Mouse (Mus musculus) macrophage (primary cell): ENCODE measurements around the gene Xiap. TPM values are rescaled to one million over a fixed set of nuclear protein-coding genes. Genes with fewer than 3 reads are reported as not detected.

ENCODE experiments used
- H3K27ac ChIP-seq: fragments of 350-480 bp; formaldehyde crosslinking; 2 replicates; pipeline ENCODE4 v1.9.0; 2021
- H3K36me3 ChIP-seq: fragments of 350-480 bp; formaldehyde crosslinking; 2 replicates; pipeline ENCODE4 v1.9.0; 2021; ENCODE audit errors: inconsistent target
- H3K4me3 ChIP-seq: fragments of 350-480 bp; formaldehyde crosslinking; 2 replicates; pipeline ENCODE4 v1.9.0; 2021; ENCODE audit errors: inconsistent target
- H3K79me2 ChIP-seq: fragments of 350-480 bp; formaldehyde crosslinking; 2 replicates; pipeline ENCODE4 v1.9.0; 2021; ENCODE audit errors: inconsistent target
- WGBS: methylation state at CpG from one replicate; pipeline ENCODE4 v1.1.7; 2026; ENCODE audit warnings: inconsistent platforms; ENCODE audit not compliant: missing documents; 5-methylcytosine and 5-hydroxymethylcytosine counted together
- polyA plus RNA-seq: library from polyadenylated mRNA; stranded (reverse); fragments of 250-400 nt; gene quantifications from 3 replicates; pipeline ENCODE4 v1.2.4, GENCODE M21; 2018; ENCODE audit warnings: inconsistent platforms

Xiap gene
- polyA plus RNA-seq, 1 experiment from 2014 or later: 34.2 TPM

DNA sequence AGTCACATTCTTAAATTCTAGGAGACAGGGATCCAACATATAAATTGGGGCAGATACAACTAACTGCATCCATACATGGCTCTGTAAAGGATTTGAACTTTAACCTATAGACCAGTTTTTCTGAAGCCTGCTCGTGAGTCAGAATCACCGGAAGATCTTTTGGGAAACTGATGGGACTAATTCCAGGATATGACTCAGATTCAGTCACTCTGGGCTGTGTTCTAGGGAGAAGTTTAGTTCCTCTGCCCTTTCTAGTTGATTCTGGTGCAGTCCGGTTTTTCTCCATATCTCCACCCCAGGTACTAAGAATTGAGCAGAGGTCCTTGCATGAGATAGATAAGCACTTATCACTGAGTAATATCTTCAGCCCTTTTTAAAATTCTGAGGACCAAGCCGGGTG lies 1.6 kb upstream of the Xiap start:
- peak overlapping the region; percentile 45 for H3K27ac ChIP-seq
- no peaks in the 10 kb centered on the region for H3K79me2 ChIP-seq
- WGBS: 71% methylated on average over 4 of the region's 4 CpGs
- no peak overlapping the region for H3K4me3 ChIP-seq
- H3K36me3 ChIP-seq: no peaks in the 10 kb centered on the region

DNA sequence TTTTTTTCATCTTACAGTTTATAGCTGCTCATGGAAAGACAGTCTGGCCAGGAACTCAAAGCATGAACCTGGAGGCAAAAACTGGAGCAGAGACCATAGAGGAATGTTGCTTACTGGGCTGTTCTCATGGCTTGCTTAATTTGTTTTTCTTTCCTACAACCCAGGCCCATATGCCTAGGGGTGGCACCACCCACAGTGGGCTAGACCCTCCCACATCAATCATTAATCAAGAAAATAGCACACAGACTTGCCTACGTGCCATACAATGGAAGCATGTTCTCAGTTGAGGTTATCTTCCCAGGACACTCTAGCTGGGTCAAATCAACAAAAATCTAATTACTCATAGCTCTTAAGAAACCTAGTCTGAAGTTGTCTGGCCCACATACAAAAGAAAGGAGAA lies 4.1 kb downstream of the Xiap start:
- H3K79me2 ChIP-seq: no peaks in the 10 kb centered on the region
- no peak overlapping the region for H3K27ac ChIP-seq
- no peaks in the 10 kb centered on the region for H3K36me3 ChIP-seq
- H3K4me3 ChIP-seq: no peak overlapping the region
- WGBS: 71% methylated on average over 1 of the region's 1 CpGs

DNA sequence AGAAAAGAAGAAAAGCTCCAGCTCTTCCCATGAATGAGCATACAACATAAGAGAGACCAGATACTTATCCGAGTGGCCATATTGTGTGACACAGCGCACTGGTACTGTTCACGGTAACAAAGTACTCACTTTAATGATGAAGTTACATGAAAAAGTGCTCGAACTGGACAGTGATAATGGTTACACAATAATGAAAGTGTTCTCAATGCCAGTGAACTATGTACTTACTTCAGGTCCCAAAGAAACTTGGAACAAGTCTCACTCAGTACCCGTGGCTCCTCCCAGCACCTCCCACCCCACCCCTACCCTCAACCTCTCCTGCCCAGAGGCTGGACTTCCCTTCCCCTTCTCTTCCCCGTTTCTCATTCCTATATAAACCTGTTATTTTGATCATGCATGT lies 5.6 kb downstream of the Xiap start:
- no peak overlapping the region for H3K4me3 ChIP-seq
- no peak overlapping the region for H3K27ac ChIP-seq
- 81% methylated on average over 6 of the region's 6 CpGs for WGBS
- peaks cover 5% of the 10 kb centered on the region for H3K79me2 ChIP-seq
- H3K36me3 ChIP-seq: no peaks in the 10 kb centered on the region

DNA sequence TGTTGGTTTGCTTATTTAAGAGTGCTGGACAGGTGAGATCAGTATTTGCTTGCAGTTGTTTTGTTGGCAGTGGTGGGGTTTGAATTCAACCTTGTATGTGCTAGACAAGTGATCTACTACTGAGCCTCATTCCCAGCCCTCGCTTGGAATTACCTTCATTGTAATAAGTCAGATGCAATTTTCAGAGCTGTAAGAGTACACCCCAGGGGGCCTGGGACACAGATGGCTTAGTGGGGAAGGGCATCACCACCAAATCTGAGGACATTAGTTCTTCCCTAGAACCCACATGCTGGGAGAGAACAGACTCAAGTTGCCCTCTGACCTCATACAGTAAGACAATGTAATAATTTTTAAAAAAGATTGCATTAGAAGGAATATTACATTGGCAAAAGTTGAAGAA lies 7.3 kb downstream of the Xiap start:
- peak overlapping the region; percentile 80; the same call in 1 of the 2 replicates for H3K27ac ChIP-seq
- 86% methylated on average over 1 of the region's 1 CpGs for WGBS
- H3K4me3 ChIP-seq: no peak overlapping the region
- H3K79me2 ChIP-seq: peaks cover 21% of the 10 kb centered on the region
- H3K36me3 ChIP-seq: no peaks in the 10 kb centered on the region

DNA sequence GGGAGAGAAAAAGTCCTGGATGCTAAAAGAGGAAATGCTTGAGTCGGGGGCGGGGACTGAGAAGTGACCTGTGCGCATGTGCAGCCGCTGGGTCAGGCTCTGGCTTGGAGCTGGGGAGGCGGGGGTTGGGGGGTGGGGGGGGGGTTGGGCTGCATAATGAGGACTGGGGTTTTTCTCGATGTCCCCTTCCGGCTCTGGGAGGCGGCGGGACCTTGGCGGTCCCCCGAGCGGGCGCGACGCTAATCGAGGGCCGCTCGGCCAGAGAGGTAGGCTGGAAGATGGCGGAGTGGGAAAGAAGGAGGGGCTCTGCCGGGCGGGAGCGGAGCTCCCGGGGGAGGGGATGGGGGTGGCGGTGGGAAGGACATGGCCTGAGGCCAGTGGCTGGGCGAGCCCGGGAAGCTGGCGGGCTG lies 8.3 kb downstream of the Xiap start:
- H3K36me3 ChIP-seq: no peaks in the 10 kb centered on the region
- 19% methylated on average over 15 of the region's 27 CpGs for WGBS
- H3K4me3 ChIP-seq: peak overlapping the region; percentile 26; the same call in 1 of the 2 replicates
- peaks cover 32% of the 10 kb centered on the region for H3K79me2 ChIP-seq
- peak overlapping the region; percentile 80 for H3K27ac ChIP-seq

DNA sequence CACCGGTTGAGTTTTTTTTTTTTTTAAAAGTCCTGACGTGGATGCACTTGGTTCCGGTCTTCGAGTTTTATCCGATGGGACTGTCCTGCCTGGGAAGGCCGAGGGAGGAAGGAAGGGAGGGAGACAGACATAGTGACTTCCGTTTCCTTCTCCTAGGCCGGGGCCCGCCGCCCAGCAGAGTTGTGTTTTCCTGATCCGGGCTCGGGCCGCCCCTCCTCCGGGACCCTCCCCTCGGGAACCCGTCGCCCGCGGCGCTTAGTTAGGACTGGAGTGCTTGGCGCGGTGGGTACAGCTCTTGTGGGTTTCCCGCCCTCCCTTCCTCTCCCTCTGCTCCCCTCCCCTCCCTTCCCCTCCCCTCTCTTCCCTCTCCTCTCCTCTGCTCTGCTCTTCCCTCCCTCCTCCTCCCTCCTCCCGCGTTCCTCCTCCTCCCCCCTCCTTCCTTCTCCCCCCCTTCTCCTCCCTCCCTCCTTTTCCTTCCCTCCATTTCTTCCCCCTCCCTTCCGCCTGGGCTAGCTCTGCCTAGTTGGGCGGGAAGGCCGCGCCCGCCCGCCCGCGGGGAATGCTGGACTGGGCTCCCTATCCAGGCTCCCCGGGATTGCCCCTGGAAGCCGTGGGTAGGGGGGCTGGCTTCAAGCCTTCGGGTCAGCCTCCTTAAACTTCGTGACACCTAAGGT lies 8.9 kb downstream of the Xiap start:
- Histone ChIP-seq H3K27ac (peak overlapping the region; percentile 80), H3K36me3 (no peaks in the 10 kb centered on the region), H3K79me2 (peaks cover 37% of the 10 kb centered on the region), H3K4me3 (peak overlapping the region; percentile 35)
- WGBS: 26% methylated on average over 10 of the region's 37 CpGs

DNA sequence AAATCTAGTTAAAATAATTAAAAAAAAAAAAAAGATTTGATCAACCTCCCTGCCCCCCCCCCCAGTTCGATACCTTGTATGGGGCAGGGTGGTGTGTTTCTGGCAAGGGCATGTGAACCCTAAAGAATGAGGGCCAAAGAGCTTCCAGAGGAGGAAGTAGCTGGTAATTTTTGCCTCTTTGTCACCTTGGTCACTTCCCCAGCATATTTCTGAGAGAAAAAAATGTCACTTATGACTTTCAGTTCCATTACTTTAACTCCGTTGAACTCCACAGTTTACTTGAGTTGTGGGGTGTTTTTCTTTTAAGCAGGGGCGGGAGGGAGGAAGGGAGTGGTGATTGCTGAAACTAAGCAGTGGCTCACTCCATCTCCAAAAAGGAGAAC lies 9.4 kb downstream of the Xiap start:
- Histone ChIP-seq H3K36me3 (no peaks in the 10 kb centered on the region), H3K79me2 (peaks cover 42% of the 10 kb centered on the region), H3K27ac (peak overlapping the region; percentile 80), H3K4me3 (peak overlapping the region; percentile 35)
- 28% methylated on average over 2 of the region's 3 CpGs for WGBS

DNA sequence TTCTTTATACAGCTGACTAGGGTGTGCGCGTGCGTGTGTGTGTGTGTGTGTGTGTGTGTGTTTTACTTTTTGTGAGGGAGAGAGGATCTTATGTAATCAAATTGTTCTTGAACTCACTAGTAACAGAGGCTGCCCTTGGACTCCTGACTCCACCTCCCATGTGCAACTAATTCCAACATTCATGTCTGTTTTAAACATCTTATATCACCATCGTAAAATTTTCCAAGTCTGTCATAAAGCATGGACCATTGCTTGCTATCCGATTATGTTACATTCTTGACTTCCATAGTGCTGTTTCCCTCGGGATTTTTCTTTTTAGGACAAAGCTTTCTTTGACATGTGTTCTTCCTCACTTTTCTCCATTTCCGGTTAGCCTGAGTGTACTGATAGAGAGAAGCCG lies 28.3 kb downstream of the Xiap start:
- H3K27ac ChIP-seq: no peak overlapping the region
- H3K4me3 ChIP-seq: no peak overlapping the region
- H3K36me3 ChIP-seq: no peaks in the 10 kb centered on the region
- peaks cover 100% of the 10 kb centered on the region for H3K79me2 ChIP-seq
- WGBS: 86% methylated on average over 8 of the region's 8 CpGs

DNA sequence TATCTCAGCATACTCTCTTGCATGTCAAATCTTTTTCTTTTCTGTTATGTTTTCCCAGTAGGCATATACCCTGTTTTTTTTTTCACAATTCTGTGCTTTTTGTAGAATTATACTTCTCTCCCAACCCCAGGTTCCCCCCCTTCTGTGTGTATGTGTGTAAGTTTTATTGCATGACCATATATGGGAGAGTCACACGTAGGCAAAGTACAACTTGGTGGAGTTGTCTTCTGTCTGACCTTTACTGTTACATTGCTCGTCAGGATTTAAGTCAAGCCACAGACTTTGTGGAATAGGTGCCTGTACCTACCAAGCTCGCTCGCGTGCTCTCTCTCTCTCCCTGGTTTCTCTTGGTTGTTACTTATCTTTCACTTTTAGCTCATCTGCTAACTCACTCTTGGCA lies 28.7 kb downstream of the Xiap start:
- no peak overlapping the region for H3K27ac ChIP-seq
- no peaks in the 10 kb centered on the region for H3K36me3 ChIP-seq
- WGBS: 91% methylated on average over 5 of the region's 5 CpGs
- peaks cover 100% of the 10 kb centered on the region for H3K79me2 ChIP-seq
- H3K4me3 ChIP-seq: no peak overlapping the region

DNA sequence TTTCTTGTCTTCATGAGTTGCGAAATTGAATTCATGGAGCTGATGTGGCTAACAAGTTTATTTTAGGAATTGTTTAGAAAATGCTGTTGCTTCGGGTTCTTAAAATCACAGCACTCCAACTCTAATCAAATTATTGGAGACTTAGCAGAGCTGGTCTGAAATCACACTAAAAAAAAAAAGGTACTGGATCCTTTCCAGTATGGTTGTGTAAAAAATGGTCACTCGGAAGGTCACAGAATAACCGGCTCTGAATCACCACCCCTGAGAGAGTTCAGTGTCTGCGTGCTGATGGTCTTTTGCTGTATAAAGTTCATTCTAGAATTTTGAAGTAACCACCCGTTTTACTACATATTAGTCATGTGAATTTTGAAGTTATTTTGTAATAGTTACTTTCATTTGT lies 47.7 kb downstream of the Xiap start:
- no peak overlapping the region for H3K27ac ChIP-seq
- H3K36me3 ChIP-seq: no peaks in the 10 kb centered on the region
- 87% methylated on average over 6 of the region's 6 CpGs for WGBS
- H3K79me2 ChIP-seq: no peaks in the 10 kb centered on the region
- no peak overlapping the region for H3K4me3 ChIP-seq

DNA sequence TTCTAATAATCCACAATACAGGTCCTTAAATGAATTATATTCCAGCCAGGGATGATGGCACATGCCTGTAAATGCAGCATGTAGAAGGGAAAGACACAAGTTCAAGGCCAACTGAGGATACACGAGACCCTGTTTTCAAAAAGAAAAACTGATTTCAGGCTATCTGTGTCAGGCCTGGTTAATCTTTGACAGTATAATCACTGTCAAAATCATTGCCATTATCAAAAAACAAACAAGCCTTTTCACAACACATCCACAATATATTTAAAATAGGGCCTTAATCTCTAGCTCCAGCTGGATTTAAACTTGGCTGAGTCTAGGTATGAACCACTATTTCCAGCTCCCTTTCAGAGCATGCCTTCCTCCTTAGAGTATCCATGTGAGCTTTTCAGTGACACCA lies 51.1 kb downstream of the Xiap start:
- no peak overlapping the region for H3K27ac ChIP-seq
- no peak overlapping the region for H3K4me3 ChIP-seq
- no peaks in the 10 kb centered on the region for H3K79me2 ChIP-seq
- WGBS: 100% methylated on average over 1 of the region's 1 CpGs
- H3K36me3 ChIP-seq: no peaks in the 10 kb centered on the region

DNA sequence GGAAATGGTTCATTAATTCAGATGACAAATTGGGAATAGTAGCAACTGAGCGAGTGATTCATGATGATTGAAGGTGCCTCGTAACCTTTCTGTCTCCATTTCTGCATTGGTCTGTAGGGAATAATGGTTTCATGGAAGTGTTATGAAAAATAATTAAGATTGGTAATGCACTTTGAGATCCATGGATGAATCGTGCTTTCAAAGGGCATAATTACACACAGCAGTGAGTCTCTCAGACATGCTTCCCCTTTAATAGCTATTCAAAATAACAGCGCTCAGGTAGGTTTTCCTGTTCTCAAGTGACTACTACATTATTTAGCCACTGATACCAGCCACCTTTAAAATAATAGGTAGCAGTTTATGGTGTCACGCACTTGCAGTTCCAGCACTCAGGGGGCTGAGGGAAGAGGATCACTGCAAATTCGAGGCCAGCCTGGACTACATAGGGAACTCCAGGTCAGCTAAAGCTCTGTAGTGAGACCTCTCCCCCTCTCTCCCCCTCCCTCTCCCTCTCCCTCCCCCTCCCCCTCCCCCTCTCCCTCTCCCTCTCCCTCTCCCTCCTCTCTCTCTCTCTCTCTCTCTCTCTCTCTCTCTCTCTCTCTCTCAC lies 60.1 kb downstream of the Xiap start:
- Histone ChIP-seq H3K79me2 (no peaks in the 10 kb centered on the region), H3K27ac (no peak overlapping the region), H3K36me3 (no peaks in the 10 kb centered on the region), H3K4me3 (no peak overlapping the region)
- WGBS: 92% methylated on average over 6 of the region's 6 CpGs

DNA sequence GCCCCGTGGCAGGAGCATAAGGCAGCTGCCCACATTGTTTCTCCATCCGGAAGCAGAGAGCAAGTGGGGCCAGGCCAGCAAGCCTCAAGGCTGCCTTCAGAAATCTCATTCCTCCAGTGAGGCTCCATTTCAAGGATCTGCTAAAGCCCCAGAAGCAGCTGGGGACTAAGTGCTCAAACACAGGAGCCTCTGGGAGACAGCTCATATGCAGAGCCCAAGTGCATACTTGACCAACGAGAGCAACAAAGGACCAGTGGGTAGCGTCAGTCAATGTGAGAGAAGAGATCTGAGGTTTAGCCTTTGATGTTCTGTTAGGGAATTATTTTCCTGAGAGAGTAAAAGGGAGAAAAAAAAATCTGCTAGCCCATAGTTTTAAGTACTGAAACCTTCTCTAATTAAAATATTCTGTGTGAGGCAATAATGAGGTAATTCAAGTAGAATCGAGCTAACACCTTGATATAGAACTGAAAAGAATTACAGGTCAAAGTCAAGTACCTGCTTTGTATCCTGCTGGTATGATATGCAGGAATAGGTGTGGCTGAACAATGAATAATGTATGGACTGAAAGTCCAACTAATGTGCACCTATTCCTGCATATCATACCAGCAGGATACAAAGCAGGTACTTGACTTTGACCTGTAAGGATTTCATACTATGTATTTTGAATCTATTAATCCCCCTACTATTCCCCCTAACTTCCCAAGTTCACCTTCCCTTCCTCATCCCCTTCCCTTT lies 65.7 kb downstream of the Xiap start:
- Histone ChIP-seq H3K27ac (no peak overlapping the region), H3K4me3 (no peak overlapping the region), H3K36me3 (no peaks in the 10 kb centered on the region), H3K79me2 (no peaks in the 10 kb centered on the region)
- WGBS: 84% methylated on average over 4 of the region's 5 CpGs

DNA sequence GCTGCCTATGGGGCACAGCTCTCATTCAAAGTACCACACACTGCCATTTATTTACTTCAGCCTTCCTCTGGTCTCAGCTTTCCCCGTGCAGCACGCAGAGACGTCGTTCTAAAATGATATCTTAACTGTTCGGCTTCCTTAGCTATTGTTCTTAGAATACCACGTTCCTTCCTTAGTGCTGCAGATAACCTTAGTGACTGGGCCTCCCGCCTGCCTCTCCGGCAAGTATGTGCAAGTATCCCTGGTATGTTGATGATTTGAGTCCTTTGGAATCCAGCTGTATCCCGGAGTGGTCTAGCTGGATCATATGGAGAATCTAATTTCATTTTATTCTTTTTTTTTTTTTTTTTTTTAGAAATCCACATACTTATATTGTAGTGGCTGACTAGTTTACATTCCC lies 80.4 kb downstream of the Xiap start:
- Histone ChIP-seq H3K36me3 (no peaks in the 10 kb centered on the region), H3K27ac (no peak overlapping the region), H3K4me3 (no peak overlapping the region), H3K79me2 (no peaks in the 10 kb centered on the region)
- WGBS: 75% methylated on average over 8 of the region's 9 CpGs

DNA sequence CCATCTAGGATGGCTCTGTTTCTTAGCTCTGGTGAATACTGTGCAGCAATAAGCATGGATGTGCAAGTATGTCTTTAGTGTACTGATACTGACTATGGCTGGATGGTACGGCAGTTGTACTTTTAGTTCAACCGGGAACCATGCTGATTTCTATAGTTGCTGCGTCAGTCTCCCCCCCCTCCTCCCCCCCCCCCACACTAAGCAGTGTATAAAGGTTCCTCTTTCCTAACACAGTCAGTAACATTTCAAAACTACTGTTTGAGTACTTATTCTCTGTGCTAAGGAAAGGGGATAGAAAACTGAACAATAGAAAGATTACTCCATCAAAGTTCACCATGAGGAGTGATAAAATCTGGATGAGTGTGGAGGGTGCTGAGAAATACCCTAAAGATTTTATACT lies 83.1 kb downstream of the Xiap start:
- no CpG with 5 or more reads among the region's 3 CpGs for WGBS
- H3K27ac ChIP-seq: no peak overlapping the region
- H3K36me3 ChIP-seq: no peaks in the 10 kb centered on the region
- no peaks in the 10 kb centered on the region for H3K79me2 ChIP-seq
- H3K4me3 ChIP-seq: no peak overlapping the region; the same call in 1 of the 2 replicates
